Mouse (Mus musculus) liver, embryonic 11.5 days (tissue): ENCODE results near the gene Cdc14b. TPM values are rescaled to one million over a fixed set of nuclear protein-coding genes. Genes with fewer than 3 reads are reported as not detected.

Experiments
- ATAC-seq: fragments of 200-750 bp; cut with Nextera tagmentation; replicated peaks from 2 replicates; pipeline ENCODE4 v1.8.0; 2017; ENCODE audit warnings: moderate number of reproducible peaks, mild to moderate bottlenecking, moderate TSS enrichment, moderate library complexity; ENCODE audit not compliant: low FRiP score
- DNase-seq: peaks from one replicate; pipeline ENCODE4 v3.0.0-alpha.2; 2017; ENCODE audit warnings: low spot score
- H3K27ac ChIP-seq: fragments of 300-500 bp; sonication (generic); 2 replicates; pipeline ENCODE4 v1.5.1; 2014; ENCODE audit warnings: mild to moderate bottlenecking, low read depth, low read length, control low read depth
- H3K27me3 ChIP-seq: fragments of 300-500 bp; sonication (generic); replicated peaks from 2 replicates; pipeline ENCODE4 v1.6.1; 2014; ENCODE audit warnings: low read length, mixed read lengths; ENCODE audit not compliant: control insufficient read depth, insufficient read depth
- H3K36me3 ChIP-seq: fragments of 300-500 bp; sonication (generic); 2 replicates; pipeline ENCODE4 v1.6.1; 2014; ENCODE audit warnings: mild to moderate bottlenecking, low read length, moderate library complexity, mixed read lengths; ENCODE audit not compliant: control insufficient read depth, insufficient read depth
- H3K4me1 ChIP-seq: fragments of 300-500 bp; sonication (generic); replicated peaks from 2 replicates; pipeline ENCODE4 v1.6.1; 2014; ENCODE audit warnings: low read length, mixed read lengths; ENCODE audit not compliant: control insufficient read depth, insufficient read depth
- H3K4me2 ChIP-seq: fragments of 300-500 bp; sonication (generic); 2 replicates; pipeline ENCODE4 v1.6.1; 2014; ENCODE audit warnings: mild to moderate bottlenecking, control low read depth, moderate library complexity
- H3K4me3 ChIP-seq: fragments of 300-500 bp; sonication (generic); 2 replicates; pipeline ENCODE4 v1.5.1; 2014; ENCODE audit warnings: low read depth, low read length, control low read depth
- H3K9ac ChIP-seq: fragments of 300-500 bp; sonication (generic); 2 replicates; pipeline ENCODE4 v1.6.1; 2014; ENCODE audit warnings: low read depth, low read length, control low read depth
- H3K9me3 ChIP-seq: fragments of 300-500 bp; sonication (generic); 2 replicates; pipeline ENCODE4 v1.6.1; 2016; ENCODE audit warnings: low read length, inconsistent platforms, mixed read lengths; ENCODE audit not compliant: control insufficient read depth
- WGBS: fragments of 180-500 bp; shearing (Covaris S2); extraction: QIAGEN DNeasy Blood & Tissue Kit; methylation state at CpG from one replicate; pipeline ENCODE4 v1.1.7; 2014; 5-methylcytosine and 5-hydroxymethylcytosine counted together
- polyA plus RNA-seq: library from polyadenylated mRNA; unstranded; fragments of >200 nt; fragmentation: Nextera tagmentation; extraction: Ambion mirVana; gene quantifications from 2 replicates; pipeline ENCODE4 v1.2.1, GENCODE M21; 2014

Gene Cdc14b
- polyA plus RNA-seq, 1 experiment from 2014 or later, result 16.6 TPM

GRCm38 (mm10) chr13:64237000-64237680, 38.0 kb downstream of the Cdc14b start:
- H3K27ac ChIP-seq, result peak overlapping the region; percentile 35; the same call in 1 of the 2 replicates
- peaks cover 3% of the 10 kb centered on the region; the same call in 1 of the 2 replicates for H3K36me3 ChIP-seq
- no peaks in the 10 kb centered on the region for H3K27me3 ChIP-seq
- WGBS, result 37% methylated on average over 4 of the region's 4 CpGs
- peaks cover 24% of the 10 kb centered on the region for H3K4me1 ChIP-seq
- DNase-seq (no peak), ATAC-seq (peak; percentile 75)
- H3K9ac ChIP-seq, result no peak overlapping the region
- H3K4me2 ChIP-seq, result no peak overlapping the region
- no peaks in the 10 kb centered on the region for H3K9me3 ChIP-seq
- no peak overlapping the region for H3K4me3 ChIP-seq

- 0 out of 2 replicates have a peak, but pooled peaks cover 3% of the 10 kb centered on the region for H3K36me3 ChIP-seq
- H3K27me3 ChIP-seq, result no peaks in the 10 kb centered on the region
- ATAC-seq (no peak), DNase-seq (no peak)
- H3K4me3 ChIP-seq, result no peak overlapping the region
- no peak overlapping the region for H3K9ac ChIP-seq
- no peak overlapping the region for H3K27ac ChIP-seq
- 58% methylated on average over 3 of the region's 3 CpGs for WGBS
- peaks cover 24% of the 10 kb centered on the region for H3K4me1 ChIP-seq
- H3K9me3 ChIP-seq, result no peaks in the 10 kb centered on the region
- no peak overlapping the region for H3K4me2 ChIP-seq
These were observed 39.3 kb downstream of the Cdc14b start for GRCm38 (mm10) chr13:64235777-64236176.

DNA sequence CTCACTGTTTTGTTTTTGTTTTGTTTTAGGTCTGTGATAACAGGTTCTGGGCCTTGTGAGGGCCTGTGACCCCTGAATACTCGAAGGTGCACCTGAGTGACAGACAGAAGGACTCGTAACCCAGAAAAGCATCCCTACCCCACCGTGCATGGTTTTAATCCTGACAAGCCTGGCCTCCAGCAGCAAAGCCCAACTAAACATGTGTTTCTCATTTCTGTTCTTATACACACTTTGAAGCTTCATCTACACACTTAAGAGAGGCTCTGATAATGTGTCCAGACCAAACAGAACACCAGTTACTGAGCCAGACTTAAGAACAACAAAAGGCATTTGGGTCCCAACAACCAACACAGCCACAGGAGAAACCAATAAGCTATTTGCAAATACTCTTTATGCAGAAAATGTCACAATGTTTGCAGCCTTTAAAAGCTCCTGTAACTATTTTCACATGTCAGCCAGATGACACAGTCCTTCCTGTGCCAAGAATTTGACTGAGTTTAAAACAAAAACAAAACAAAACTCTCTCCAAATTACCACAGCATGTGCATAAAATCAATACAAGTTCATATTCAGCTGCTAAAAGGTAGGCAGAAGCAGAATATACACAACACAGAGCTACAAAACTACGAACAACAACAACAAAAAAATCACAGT, 39.9 kb downstream of the Cdc14b start:
- DNase-seq, result no peak
- Histone ChIP-seq H3K4me1 (peaks cover 19% of the 10 kb centered on the region), H3K27me3 (no peaks in the 10 kb centered on the region), H3K36me3 (0 out of 2 replicates have a peak, but pooled peaks cover 3% of the 10 kb centered on the region), H3K4me2 (no peak overlapping the region), H3K9ac (no peak overlapping the region), H3K27ac (no peak overlapping the region), H3K4me3 (no peak overlapping the region), H3K9me3 (no peaks in the 10 kb centered on the region)
- 69% methylated on average over 4 of the region's 4 CpGs for WGBS
- ATAC-seq, result no peak

- Histone ChIP-seq H3K27ac (no peak overlapping the region), H3K4me1 (peaks cover 17% of the 10 kb centered on the region), H3K27me3 (no peaks in the 10 kb centered on the region), H3K9ac (no peak overlapping the region), H3K4me2 (no peak overlapping the region), H3K9me3 (no peaks in the 10 kb centered on the region), H3K36me3 (0 out of 2 replicates have a peak, but pooled peaks cover 3% of the 10 kb centered on the region), H3K4me3 (no peak overlapping the region)
- DNase-seq (no peak), ATAC-seq (no peak)
- WGBS, result 83% methylated on average over 4 of the region's 4 CpGs
These were observed 42.0 kb downstream of the Cdc14b start for GRCm38 (mm10) chr13:64233139-64233538.

- Histone ChIP-seq H3K27me3 (no peaks in the 10 kb centered on the region), H3K4me2 (no peak overlapping the region), H3K4me1 (no peaks in the 10 kb centered on the region), H3K36me3 (no peaks in the 10 kb centered on the region), H3K27ac (no peak overlapping the region), H3K9me3 (no peaks in the 10 kb centered on the region), H3K9ac (no peak overlapping the region), H3K4me3 (no peak overlapping the region)
- no peak for ATAC-seq
- DNase-seq, result no peak
- WGBS, result 80% methylated on average over 4 of the region's 4 CpGs
These were observed 48.4 kb downstream of the Cdc14b start for GRCm38 (mm10) chr13:64226725-64227124.

DNA sequence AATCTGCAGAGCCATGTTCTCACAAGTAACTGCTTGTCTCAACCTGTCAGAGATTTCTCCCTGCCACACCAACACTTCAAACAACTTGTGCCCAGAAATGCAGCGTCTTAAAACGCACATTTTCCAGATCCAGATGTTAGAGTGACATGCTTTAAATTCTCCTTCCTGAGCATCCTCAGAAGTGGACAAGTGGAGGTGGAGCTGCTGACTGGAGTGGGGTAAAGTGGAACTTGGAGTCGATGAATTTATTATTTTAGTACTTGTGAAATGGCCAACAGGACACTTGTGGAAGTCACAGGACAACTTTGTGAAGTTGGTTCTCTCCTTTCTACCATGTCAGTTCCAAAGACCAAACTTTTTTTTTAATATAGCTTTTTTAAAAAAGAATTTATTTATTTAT, 49.4 kb downstream of the Cdc14b start:
- DNase-seq, result no peak
- H3K27ac ChIP-seq, result no peak overlapping the region
- H3K9ac ChIP-seq, result no peak overlapping the region
- no peaks in the 10 kb centered on the region for H3K9me3 ChIP-seq
- no peaks in the 10 kb centered on the region for H3K36me3 ChIP-seq
- H3K4me1 ChIP-seq, result no peaks in the 10 kb centered on the region
- H3K4me2 ChIP-seq, result no peak overlapping the region
- H3K27me3 ChIP-seq, result no peaks in the 10 kb centered on the region
- WGBS, result 85% methylated on average over 3 of the region's 3 CpGs
- no peak overlapping the region for H3K4me3 ChIP-seq
- no peak for ATAC-seq

- Histone ChIP-seq H3K27me3 (no peaks in the 10 kb centered on the region), H3K9ac (no peak overlapping the region), H3K4me2 (no peak overlapping the region), H3K4me3 (no peak overlapping the region), H3K4me1 (no peaks in the 10 kb centered on the region), H3K9me3 (no peaks in the 10 kb centered on the region), H3K27ac (no peak overlapping the region), H3K36me3 (peaks cover 3% of the 10 kb centered on the region; the same call in 1 of the 2 replicates)
- 85% methylated on average over 5 of the region's 5 CpGs for WGBS
- DNase-seq (no peak), ATAC-seq (no peak)
These were observed 60.2 kb downstream of the Cdc14b start for GRCm38 (mm10) chr13:64214891-64215290.

DNA sequence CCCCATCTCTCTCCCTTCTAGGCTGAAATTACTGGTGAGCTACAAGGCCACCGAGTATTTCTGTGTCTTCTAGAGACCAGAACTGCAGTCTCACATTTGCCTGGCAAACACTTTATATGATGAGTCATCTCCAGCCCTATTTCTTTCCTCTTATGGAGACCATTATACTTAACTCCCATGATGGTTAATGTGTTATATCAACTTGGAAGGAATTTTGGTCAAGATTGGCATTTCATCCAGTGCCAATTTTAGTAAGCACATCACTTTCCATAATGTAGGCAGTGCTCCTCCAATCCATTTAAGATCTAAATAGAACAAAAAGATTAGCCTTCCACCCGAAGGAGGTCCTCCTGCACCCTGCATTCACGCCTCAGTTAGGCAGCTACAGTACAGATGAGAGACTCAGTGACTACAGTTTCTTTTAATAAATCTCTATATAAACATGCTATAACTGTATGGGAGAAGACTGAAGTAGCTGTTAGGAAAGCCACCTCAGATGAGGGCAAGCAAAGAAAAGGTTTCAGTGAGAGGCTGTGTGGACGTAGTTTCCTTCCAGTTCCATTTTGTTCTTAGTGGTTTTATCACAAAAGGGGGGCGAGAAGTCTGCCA, 63.0 kb downstream of the Cdc14b start:
- H3K4me3 ChIP-seq, result no peak overlapping the region
- ATAC-seq, result no peak
- H3K27ac ChIP-seq, result no peak overlapping the region
- H3K4me2 ChIP-seq, result no peak overlapping the region
- no peaks in the 10 kb centered on the region for H3K27me3 ChIP-seq
- 86% methylated on average over 5 of the region's 5 CpGs for WGBS
- H3K9me3 ChIP-seq, result no peaks in the 10 kb centered on the region
- H3K9ac ChIP-seq, result no peak overlapping the region
- DNase-seq, result no peak
- H3K4me1 ChIP-seq, result no peaks in the 10 kb centered on the region
- H3K36me3 ChIP-seq, result peaks cover 3% of the 10 kb centered on the region; the same call in 1 of the 2 replicates
